Mouse (Mus musculus): Measurements from ENCODE around the gene Actr6. TPM values are rescaled to one million over a fixed set of nuclear protein-coding genes. Genes with fewer than 3 reads are reported as not detected.

Gene Actr6
- polyA plus RNA-seq (2017; shearing (Covaris generic)) = 10 to 100 TPM; 24.7 to 34.9 TPM

GRCm38 (mm10) chr10:89732001-89732794 is at the start of gene Actr6:
Actr6 (minus strand) TSS chr10:89732295.

GRCm38 (mm10) chr10:89744871-89745665 is 13.0 kb upstream of the Actr6 start, which contains the start of gene Uhrf1bp1l:
Uhrf1bp1l (plus strand) TSS chr10:89744991.

GRCm38 (mm10) chr10:89686139-89686808 is 45.8 kb downstream of the Actr6 start, which contains the start of gene Scyl2:
Scyl2 (minus strand) TSS chr10:89686285.

Other genes with a start within 250 kb of the Actr6 start
- not detected for gene Nr1h4, start 198.7 kb downstream of the Actr6 start, polyA plus RNA-seq (2017; shearing (Covaris generic))
- gene Slc17a8, start 111.0 kb downstream of the Actr6 start, polyA plus RNA-seq (2017; shearing (Covaris generic)) = under 1 TPM in 1 of 2 experiments, not detected in 1; 0.16 TPM
- 10 to 100 TPM; 18.6 to 21.5 TPM for gene Scyl2, start 46.0 kb downstream of the Actr6 start, polyA plus RNA-seq (2017; shearing (Covaris generic))
- gene Uhrf1bp1l, start 12.7 kb upstream of the Actr6 start, polyA plus RNA-seq (2017; shearing (Covaris generic)) = 10 to 100 TPM; 28.7 to 42.3 TPM
- gene Anks1b, start 141.2 kb upstream of the Actr6 start, polyA plus RNA-seq (2017; shearing (Covaris generic)) = under 1 TPM in 1 of 2 experiments, not detected in 1; 0.93 TPM